Comparison of ENCODE assay signal across 12 mouse cellular contexts in the genomic region with DNA sequence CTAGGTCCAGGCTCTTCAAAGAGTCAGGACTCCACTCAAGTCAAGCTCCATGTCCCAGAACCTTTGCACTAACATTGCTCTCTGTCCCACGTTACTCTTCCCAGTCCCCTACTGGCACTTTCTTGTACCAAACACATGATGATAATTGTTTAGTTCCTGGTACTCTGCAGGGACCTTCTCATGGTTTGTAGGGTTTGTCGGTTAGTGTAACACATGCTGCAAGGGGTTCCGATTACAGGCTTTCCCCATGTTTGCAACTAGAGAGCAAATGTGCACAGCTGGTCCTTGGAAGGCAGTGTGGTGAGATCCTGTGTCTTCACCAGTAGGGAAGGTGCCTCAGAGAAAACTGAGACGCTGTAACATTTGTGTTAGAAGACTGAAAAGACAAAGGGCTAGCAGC. TPM values are rescaled to one million over a fixed set of nuclear protein-coding genes. Genes with fewer than 3 reads are reported as not detected.
DNase-seq lines count a peak whose midpoint lies in the region; ATAC-seq and TF ChIP-seq lines count a peak whose summit lies in the region.
"Had no signal": no experiment of that assay in that cellular context is flagged by ENCODE, and none has a peak within 500 bp of the region (broad histone marks: within the 10 kb centered on the region; RNA-seq: fewer than 3 reads in every experiment).

No protein-coding gene starts in this region.

- no peak overlapping the region for H3K4me2 ChIP-seq in midbrain, embryonic 13.5 days (replicated peaks)
- H3K4me2 ChIP-seq in midbrain, embryonic 16.5 days (ENCODE audit: low read length): no peak overlapping the region
- peak overlapping the region; percentile 17; the same call in 1 of the 2 replicates for H3K4me2 ChIP-seq in stomach, postnatal 0 days (replicated peaks; ENCODE audit: low read depth)
- H3K4me2 ChIP-seq: liver, embryonic 13.5 days had no signal

- H3K36me3 ChIP-seq in midbrain, embryonic 13.5 days: no peaks in the 10 kb centered on the region
- no peaks in the 10 kb centered on the region for H3K36me3 ChIP-seq in midbrain, embryonic 16.5 days (ENCODE audit: control insufficient read depth, insufficient read depth, low read length)
- no peaks in the 10 kb centered on the region for H3K36me3 ChIP-seq in stomach, postnatal 0 days (ENCODE audit: control insufficient read depth, insufficient read depth, low read length)
- H3K36me3 ChIP-seq: liver, embryonic 13.5 days had no signal

- no peaks in the 10 kb centered on the region for H3K9me3 ChIP-seq in midbrain, embryonic 13.5 days
- no peaks in the 10 kb centered on the region for H3K9me3 ChIP-seq in midbrain, embryonic 16.5 days (replicated peaks; ENCODE audit: control insufficient read depth, low read length, poor library complexity, severe bottlenecking)
- no peaks in the 10 kb centered on the region for H3K9me3 ChIP-seq in stomach, postnatal 0 days (ENCODE audit: control insufficient read depth, low read length)
- H3K9me3 ChIP-seq: liver, embryonic 13.5 days had no signal

- peak; percentile 94 for DNase-seq in heart, adult 11 months
- DNase-seq in heart, postnatal 4 days: no peak
- DNase-seq in heart, postnatal 10 days: peak; percentile 57 to 62
- DNase-seq in stomach, postnatal 0 days (ENCODE audit: low spot score): no peak
- DNase-seq in ovary, postnatal 36 days (ENCODE audit: low spot score): no peak
- DNase-seq: adrenal gland, adult 2 months; cerebellum, postnatal 14 days; liver, embryonic 13.5 days had no signal

- no peak; the same call in 1 of the 2 replicates for TF ChIP-seq CTCF in stomach, postnatal 0 days (IDR thresholded peaks at IDR 0.05; ENCODE audit: low read depth)

- no peak for TF ChIP-seq EP300 in stomach, postnatal 0 days (optimal IDR thresholded peaks at IDR 0.05)

- ATAC-seq in midbrain, embryonic 13.5 days: no peak
- no peak for ATAC-seq in midbrain, embryonic 16.5 days
- ATAC-seq in stomach, postnatal 0 days (ENCODE audit: low FRiP score, low TSS enrichment): no peak; the same call in 1 of the 2 replicates
- no peak for ATAC-seq in megakaryocyte progenitor cell, adult 5-6 weeks (replicated peaks; ENCODE audit: poor library complexity)
- ATAC-seq: inflammation-experienced regulatory T-cells, adult 6 months had no signal

- intact Hi-C loops in heart, postnatal 10 days (cut with DNase I): no loop called here

- no peaks in the 10 kb centered on the region for H3K27me3 ChIP-seq in midbrain, embryonic 13.5 days
- H3K27me3 ChIP-seq in midbrain, embryonic 16.5 days (ENCODE audit: control insufficient read depth, insufficient read depth, low read depth, low read length): no peaks in the 10 kb centered on the region
- no peaks in the 10 kb centered on the region for H3K27me3 ChIP-seq in stomach, postnatal 0 days (ENCODE audit: control insufficient read depth, insufficient read depth, low read length)

- peak overlapping the region; percentile 26; the same call in 1 of the 2 replicates for H3K27ac ChIP-seq in midbrain, embryonic 13.5 days
- H3K27ac ChIP-seq in midbrain, embryonic 16.5 days (ENCODE audit: low read length): no peak overlapping the region
- H3K27ac ChIP-seq in stomach, postnatal 0 days (replicated peaks): peak overlapping the region; percentile 71
- H3K27ac ChIP-seq: liver, embryonic 13.5 days had no signal

- peaks cover 20% of the 10 kb centered on the region for H3K4me1 ChIP-seq in midbrain, embryonic 13.5 days (replicated peaks)
- 0 out of 2 replicates have a peak, but pooled peaks cover 3% of the 10 kb centered on the region for H3K4me1 ChIP-seq in midbrain, embryonic 16.5 days (ENCODE audit: control insufficient read depth, insufficient read depth, low read length)
- 0 out of 2 replicates have a peak, but pooled peaks cover 2% of the 10 kb centered on the region for H3K4me1 ChIP-seq in stomach, postnatal 0 days (replicated peaks; ENCODE audit: control insufficient read depth, insufficient read depth)

- 62% methylated on average over 4 of the region's 4 CpGs for WGBS in midbrain, embryonic 13.5 days
- WGBS in midbrain, embryonic 16.5 days: 57% methylated on average over 4 of the region's 4 CpGs
- 40% methylated on average over 4 of the region's 4 CpGs for WGBS in stomach, postnatal 0 days

- no peak overlapping the region for H3K9ac ChIP-seq in midbrain, embryonic 13.5 days (replicated peaks)
- no peak overlapping the region for H3K9ac ChIP-seq in midbrain, embryonic 16.5 days (ENCODE audit: low read depth, low read length)
- H3K9ac ChIP-seq in stomach, postnatal 0 days (ENCODE audit: low read length): no peak overlapping the region
- H3K9ac ChIP-seq: liver, embryonic 13.5 days had no signal

- H3K4me3 ChIP-seq in midbrain, embryonic 13.5 days (replicated peaks): no peak overlapping the region
- no peak overlapping the region for H3K4me3 ChIP-seq in midbrain, embryonic 16.5 days (ENCODE audit: low read depth, low read length)
- no peak overlapping the region for H3K4me3 ChIP-seq in stomach, postnatal 0 days (ENCODE audit: low read depth, low read length)
- H3K4me3 ChIP-seq: liver, embryonic 13.5 days had no signal

RNA-seq across cellular contexts. Expression of a gene that starts 8.6 kb away (rescaled TPM):
- 100 to 1,000 TPM; 610 to 637 TPM for total RNA-seq in heart, postnatal 4 days (2021)
- polyA plus RNA-seq in midbrain, embryonic 13.5 days (2015; fragmentation: Nextera tagmentation; extraction: Ambion mirVana): 563 and 595 TPM in 2 replicates
- polyA plus RNA-seq in midbrain, embryonic 16.5 days (2015; fragmentation: Nextera tagmentation; extraction: Ambion mirVana): 393 and 436 TPM in 2 replicates
- 100 to 1,000 TPM; 490 to 566 TPM for total RNA-seq in heart, postnatal 10 days (2021)
- 175 and 195 TPM in 2 replicates for polyA plus RNA-seq in stomach, postnatal 0 days (2015; fragmentation: Nextera tagmentation; extraction: Ambion mirVana)
- total RNA-seq in megakaryocyte progenitor cell, adult 5-6 weeks (2015): 137 and 168 TPM in 2 replicates
- 163 and 210 TPM in 2 replicates for total RNA-seq in megakaryocyte progenitor cell, adult 5-6 weeks (2017)

Comparison
In these comparisons a context has a peak if more than half of its experiments do, and no peak if none do; other contexts are left out.
1. DNase-seq: peak in heart, adult 11 months (single experiment) and heart, postnatal 10 days (2 of 2); none in heart, postnatal 4 days (single experiment), stomach, postnatal 0 days (single experiment) and ovary, postnatal 36 days (single experiment).